Mouse (Mus musculus): ENCODE measurements around the gene Pecr.
A peak's percentile ranks its signal among the peaks of the same experiment; 100 is the strongest.
"Not testable (repeated sequence)": the region's sequence is repeated elsewhere in the genome, so short reads cannot be mapped to it uniquely, and the experiment has no call there.

Pecr gene

GRCm38 (mm10) chr1:72288527-72289150 is 4.5 kb upstream of the Pecr start:
- DNase-seq (ENCODE audit: low read depth, low spot score): no peak

GRCm38 (mm10) chr1:72287893-72288292 is 3.8 kb upstream of the Pecr start:
- DNase-seq (ENCODE audit: low read depth, low spot score): no peak

- DNase-seq (ENCODE audit: low read depth, low spot score): no peak
Measured at GRCm38 (mm10) chr1:72286904-72287303, 2.8 kb upstream of the Pecr start.

- DNase-seq (ENCODE audit: low read depth, low spot score): no peak
Measured at GRCm38 (mm10) chr1:72284539-72284938, 425 bp upstream of the Pecr start.

- DNase-seq (ENCODE audit: low read depth, low spot score): no peak
Measured at GRCm38 (mm10) chr1:72282604-72283003, 1.5 kb downstream of the Pecr start.

- no peak for DNase-seq (ENCODE audit: low read depth, low spot score)
Measured at GRCm38 (mm10) chr1:72278085-72278484, 6.0 kb downstream of the Pecr start.

GRCm38 (mm10) chr1:72263099-72263498 is 21.0 kb downstream of the Pecr start:
- DNase-seq (ENCODE audit: low read depth, low spot score): no peak

- peak; percentile 17 for DNase-seq (ENCODE audit: low read depth, low spot score)
Measured at GRCm38 (mm10) chr1:72256381-72257256, 27.5 kb downstream of the Pecr start.

GRCm38 (mm10) chr1:72255854-72256175 is 28.3 kb downstream of the Pecr start:
- DNase-seq (ENCODE audit: low read depth, low spot score): no peak

GRCm38 (mm10) chr1:72255062-72255853 is 28.9 kb downstream of the Pecr start:
- DNase-seq (ENCODE audit: low read depth, low spot score): peak; percentile 98

GRCm38 (mm10) chr1:72254545-72255061 is 29.5 kb downstream of the Pecr start:
- DNase-seq (ENCODE audit: low read depth, low spot score): peak; percentile 97

GRCm38 (mm10) chr1:72253881-72254491 is 30.1 kb downstream of the Pecr start:
- DNase-seq (ENCODE audit: low read depth, low spot score): peak; percentile 47

- no peak for DNase-seq (ENCODE audit: low read depth, low spot score)
Measured at GRCm38 (mm10) chr1:72251806-72252205, 32.3 kb downstream of the Pecr start.

GRCm38 (mm10) chr1:72248226-72248737 is 35.8 kb downstream of the Pecr start:
- DNase-seq (ENCODE audit: low read depth, low spot score): peak; percentile 64

GRCm38 (mm10) chr1:72244317-72245036 is 39.6 kb downstream of the Pecr start:
- peak; percentile 92 for DNase-seq (ENCODE audit: low read depth, low spot score)

- DNase-seq (ENCODE audit: low read depth, low spot score): peak; percentile 99
Measured at GRCm38 (mm10) chr1:72243656-72244316, 40.3 kb downstream of the Pecr start.

- peak; percentile 95 for DNase-seq (ENCODE audit: low read depth, low spot score)
Measured at GRCm38 (mm10) chr1:72242581-72243143, 41.5 kb downstream of the Pecr start.

- not testable (repeated sequence) for DNase-seq (ENCODE audit: low read depth, low spot score)
Measured at GRCm38 (mm10) chr1:72239113-72239512, 45.0 kb downstream of the Pecr start.

- DNase-seq (ENCODE audit: low read depth, low spot score): peak; percentile 43
Measured at GRCm38 (mm10) chr1:72238016-72238580, 46.0 kb downstream of the Pecr start.

Measured in R1 (cell line).